Mouse (Mus musculus) G1E-ER4 (cell line): ENCODE results near the gene Fga. TPM values are rescaled to one million over a fixed set of nuclear protein-coding genes. Genes with fewer than 3 reads are reported as not detected.

ENCODE experiments used
- GATA1 ChIP-seq: IDR thresholded peaks from one replicate; pipeline ENCODE4 v1.8.0; 2012; ENCODE audit warnings: low read length, inconsistent platforms
- polyA plus RNA-seq: library from polyadenylated mRNA; stranded (reverse); fragments of >175 nt; gene quantifications from 2 replicates; pipeline ENCODE4 v1.2.3, GENCODE M21; 2012

Fga gene
- not detected in 2 replicates for polyA plus RNA-seq

DNA sequence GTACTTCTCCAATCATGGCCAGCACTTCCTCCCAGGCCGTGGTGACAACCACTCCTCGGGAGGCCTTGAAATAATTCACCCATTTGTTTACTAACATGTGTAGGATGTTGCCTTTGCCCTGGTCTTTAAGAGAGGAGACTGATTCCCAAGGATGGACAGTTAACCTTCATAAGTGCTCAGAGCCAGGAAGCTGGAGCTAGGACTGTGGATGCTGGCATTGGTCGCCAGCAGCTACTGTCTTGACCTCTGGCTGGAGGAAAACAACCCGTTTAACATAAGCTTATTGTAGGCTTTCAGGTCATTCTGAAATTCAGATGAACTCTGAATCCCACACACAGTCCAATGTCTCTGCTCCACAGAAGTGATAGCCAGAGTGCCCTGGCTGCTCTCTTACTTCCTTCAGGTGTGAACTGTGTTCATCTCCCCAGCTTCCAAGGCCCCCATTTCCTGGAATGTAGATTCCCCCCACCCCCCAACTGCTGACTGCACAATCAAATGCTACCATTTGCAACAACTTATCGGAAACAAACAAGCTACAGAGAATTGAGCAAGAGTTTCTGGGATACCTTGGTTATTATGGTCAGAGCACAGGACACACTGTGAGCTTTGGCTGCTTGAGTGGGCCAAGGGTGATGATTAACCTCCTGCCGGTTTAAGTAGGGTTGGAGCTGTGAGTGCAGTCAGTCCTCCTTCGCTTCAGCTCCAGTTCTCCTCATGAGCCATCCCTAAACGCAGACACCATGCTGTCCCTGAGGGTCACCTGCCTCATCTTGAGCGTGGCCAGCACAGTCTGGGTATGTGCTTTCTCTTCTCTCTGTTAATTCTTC, at the start of gene Fga:
Fga (plus strand) TSS at position 602 of the 827 bp plus-strand sequence.
- TF ChIP-seq GATA1, result no peak

DNA sequence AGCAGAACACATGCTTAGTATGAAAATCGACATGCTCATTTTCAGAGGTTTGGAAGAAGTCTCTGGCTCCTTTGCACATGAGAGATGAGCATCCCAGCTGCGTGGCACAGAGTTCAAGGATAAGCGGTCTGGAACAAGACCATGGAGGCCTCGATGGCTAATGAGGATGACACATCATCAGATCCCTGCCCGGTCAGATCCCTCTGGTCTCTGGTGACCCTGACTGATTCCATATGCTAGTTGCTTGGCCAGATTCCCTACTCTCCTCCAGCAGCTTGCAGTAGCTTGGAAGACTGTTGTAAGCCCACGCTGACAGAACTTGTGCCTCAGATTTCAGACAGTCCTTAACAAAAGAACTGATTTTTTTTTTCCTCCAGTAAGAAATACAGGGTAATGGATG, 45.1 kb upstream of the Fga start:
- TF ChIP-seq GATA1, result no peak

DNA sequence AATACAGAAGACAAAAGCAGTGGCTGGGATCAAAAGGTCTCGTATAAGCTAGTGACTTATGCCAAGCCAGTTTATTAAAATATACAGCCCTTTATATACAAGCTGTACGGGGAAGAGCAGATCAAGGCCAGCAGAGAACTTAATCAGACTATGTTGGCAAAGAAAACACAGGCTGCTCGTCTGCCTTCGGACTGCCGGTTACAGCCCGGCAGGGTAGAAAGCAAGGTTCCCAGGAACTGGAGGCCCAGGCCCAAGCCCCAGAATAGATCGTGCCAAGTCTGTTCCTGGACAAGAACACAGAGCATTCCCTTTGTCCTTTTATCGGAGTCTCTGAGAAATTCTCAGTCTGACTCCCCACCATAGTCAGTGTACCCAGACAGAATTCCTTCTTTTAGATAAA, 44.0 kb upstream of the Fga start:
- no peak for TF ChIP-seq GATA1

DNA sequence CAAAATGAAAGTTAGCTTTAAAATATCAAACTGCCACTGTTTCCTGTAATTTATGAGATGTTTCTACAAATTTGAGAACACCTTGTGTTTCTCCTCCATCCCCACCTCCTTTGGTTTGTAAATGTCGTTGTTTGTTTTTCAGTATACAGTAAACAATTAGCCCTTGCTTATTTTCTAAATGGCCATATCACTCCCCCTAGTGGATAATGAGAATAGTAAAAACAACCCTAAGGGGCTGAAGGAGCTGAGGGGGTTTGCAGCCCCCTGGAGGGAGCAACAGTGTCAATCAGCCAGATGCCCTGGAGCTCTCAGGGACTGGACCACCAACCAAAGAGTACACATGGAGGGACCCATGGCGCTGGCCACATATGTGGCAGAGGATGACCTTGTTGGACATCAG, 41.0 kb upstream of the Fga start:
- no peak for TF ChIP-seq GATA1

DNA sequence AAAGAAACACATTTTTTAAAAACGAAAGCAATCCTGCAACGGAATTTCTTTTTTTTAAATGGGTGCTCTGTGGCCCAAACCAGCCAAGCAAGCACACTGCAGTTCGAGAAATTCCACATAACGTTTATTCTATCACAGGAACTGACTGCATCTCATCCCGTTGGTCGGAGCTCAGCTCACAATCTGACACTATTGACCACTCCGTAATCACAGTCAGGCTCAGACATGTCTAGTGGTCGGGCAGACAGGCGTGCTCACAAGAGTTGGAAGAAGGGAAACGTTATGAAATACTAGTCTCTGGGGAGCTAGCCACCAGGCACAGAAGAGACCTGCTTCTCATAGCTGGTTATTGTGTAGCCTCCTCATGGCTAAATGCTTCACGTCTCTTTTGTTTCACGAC, 33.9 kb upstream of the Fga start:
- no peak for TF ChIP-seq GATA1

DNA sequence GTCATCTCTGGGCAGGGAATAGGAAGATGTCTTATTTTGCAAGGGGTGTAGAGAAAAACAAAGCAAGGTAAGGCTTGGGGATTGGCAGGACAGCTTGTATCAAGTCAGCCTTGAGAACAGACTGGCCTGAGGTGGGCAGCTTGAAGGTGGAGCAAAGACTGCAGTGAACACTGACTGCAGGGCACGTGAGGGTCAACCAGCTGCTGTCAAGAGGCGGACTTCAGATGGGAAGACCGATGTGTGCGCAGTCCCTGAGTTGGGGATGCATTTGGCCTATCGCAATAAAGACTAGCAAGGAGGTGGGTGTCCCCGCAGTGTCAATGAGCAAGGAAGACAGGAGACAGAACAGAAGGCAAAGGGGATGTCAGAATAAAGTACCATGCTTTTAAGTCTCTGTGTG, 32.9 kb upstream of the Fga start:
- no peak for TF ChIP-seq GATA1

DNA sequence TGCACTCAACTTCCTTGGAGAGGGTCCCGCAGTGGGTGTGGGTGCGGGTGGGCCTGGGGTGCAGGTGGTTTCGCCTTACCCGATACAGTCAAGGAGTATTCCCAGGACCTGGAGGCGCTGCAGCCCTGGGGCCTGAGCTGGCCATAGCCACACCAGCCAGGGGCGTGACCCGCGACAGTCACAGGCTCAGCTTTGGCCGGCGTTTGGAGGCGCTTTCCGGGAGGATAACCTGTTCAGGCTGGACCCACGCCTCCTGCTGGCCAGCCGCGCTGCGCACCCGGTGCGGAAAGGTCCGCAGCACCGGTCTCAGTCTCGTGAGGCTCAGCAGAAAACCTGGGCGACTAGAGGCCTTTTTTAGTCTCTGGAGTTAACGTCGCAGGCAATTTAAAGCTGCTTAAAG, 30.5 kb upstream of the Fga start:
- no peak for TF ChIP-seq GATA1

DNA sequence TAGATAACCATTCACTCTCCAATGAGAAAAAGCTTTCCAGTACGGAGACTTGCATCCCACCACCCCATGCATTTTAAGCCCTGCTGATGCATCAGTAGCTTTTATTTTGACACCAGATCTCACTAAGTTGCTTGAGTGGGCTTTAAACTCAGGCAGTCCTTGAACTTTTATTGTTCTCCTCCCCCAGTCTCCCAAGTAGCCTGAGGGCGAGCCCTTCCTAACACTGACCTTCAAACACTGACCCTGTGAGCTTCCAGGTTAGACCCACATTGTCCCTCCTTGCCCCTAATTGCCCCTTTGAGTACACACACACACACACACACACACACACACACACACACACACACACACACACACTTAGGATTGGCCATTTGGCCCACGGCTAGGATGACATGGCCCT, 29.2 kb upstream of the Fga start:
- TF ChIP-seq GATA1, result no peak

DNA sequence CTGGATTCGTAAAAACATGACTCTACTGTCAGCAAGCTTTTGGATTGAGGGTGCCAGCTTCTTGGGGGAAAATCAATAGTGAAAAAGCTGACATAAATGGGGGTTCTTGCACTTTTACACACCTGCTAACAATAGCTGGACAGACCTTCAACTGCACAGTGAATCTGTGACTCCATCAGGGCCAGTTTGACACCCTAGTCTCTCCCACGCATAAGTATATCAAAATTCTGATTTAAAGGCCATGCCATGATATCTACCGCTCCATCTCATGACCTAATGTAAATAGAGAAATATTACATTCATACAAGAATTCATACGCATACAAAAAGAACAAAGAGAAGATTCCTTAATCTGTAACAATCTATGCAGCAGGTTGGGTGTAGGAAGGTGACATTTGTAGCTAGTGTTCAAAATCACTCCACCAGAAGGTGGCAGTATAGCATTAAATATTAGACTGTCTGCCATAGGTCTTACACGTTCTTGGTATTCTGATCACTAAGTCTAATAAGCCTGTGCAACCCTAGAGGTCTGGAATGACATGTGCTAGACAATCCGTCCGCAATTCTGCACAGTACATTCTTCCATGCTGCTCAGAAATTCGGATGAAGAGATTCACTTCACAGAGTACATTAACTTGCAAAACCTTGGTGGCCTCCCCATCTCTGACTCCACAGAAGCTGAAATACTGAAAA, 27.0 kb upstream of the Fga start:
- no peak for TF ChIP-seq GATA1

DNA sequence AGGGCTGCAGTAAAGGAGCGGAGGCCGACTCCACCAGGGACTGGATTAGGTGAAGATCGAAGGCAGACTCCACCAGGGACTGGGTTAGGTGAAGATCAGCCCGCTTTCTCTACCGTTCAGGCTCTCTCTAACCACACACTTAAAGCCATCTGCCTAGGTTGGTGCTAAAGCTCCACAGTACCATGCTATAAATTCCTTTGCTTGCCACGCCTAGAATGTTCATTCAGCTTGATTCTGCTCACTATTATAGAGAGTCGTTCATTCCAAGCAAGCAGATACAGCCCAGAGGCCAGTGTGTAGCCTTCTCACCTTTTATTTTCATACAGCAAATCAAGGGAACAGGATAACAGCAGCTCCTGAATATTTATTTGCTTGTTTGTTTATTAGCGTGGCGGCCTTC, 25.9 kb upstream of the Fga start:
- no peak for TF ChIP-seq GATA1

DNA sequence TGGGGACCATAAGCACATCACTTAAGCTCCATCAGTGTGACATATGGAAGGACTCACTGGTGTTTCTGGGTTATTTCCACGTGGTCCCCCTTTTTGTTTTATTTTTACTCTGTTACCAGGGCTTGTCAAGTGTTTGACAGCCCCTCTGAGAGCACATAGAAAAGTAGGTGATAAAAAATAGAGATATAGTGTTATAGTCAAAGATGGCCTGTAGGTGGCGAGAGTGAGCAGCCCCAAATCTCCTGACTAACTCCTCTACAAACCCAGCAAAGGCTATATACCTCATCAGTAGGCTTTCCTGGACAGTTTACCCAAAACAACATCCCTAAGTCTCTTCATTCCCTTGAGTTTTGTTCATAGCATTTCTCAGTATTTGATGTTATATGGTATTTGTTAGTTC, 23.7 kb upstream of the Fga start:
- no peak for TF ChIP-seq GATA1

DNA sequence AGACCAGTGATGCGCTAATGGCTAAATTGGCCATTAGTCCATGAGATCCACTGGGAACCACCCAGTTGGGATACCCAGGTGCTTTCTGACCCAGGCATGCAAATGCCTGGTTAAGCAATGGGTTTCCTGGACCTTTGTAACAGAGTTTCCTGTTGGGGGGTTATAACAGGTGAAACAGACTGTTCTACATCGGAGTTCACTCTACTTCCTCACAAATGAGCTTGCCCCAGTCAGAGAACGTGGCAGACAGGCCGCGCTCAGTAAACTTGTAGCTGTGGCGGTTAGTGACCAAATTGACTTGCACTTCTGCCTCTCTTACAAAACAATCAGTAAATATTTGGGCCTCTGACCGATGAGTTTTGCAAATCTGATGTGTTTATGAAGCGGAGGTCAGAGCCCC, 22.8 kb upstream of the Fga start:
- TF ChIP-seq GATA1, result no peak

DNA sequence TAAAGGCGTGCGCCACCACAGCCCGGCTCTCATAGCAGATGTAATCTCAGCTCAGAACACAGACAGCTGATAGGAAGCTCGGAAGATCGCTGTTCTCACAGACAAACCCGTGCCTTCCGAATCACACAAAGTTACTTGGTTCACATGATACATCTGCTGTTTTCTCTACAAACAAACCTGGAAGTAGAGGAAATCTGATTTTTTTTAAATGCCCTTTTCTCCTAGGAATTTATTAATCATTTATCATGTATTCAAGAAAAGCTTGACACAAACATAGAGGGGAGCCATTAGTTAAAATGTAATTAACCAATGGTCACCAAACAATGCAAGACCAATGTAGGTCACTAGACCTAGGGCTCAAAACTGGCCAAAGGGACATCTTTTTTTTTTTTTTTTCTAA, 21.1 kb upstream of the Fga start:
- no peak for TF ChIP-seq GATA1

DNA sequence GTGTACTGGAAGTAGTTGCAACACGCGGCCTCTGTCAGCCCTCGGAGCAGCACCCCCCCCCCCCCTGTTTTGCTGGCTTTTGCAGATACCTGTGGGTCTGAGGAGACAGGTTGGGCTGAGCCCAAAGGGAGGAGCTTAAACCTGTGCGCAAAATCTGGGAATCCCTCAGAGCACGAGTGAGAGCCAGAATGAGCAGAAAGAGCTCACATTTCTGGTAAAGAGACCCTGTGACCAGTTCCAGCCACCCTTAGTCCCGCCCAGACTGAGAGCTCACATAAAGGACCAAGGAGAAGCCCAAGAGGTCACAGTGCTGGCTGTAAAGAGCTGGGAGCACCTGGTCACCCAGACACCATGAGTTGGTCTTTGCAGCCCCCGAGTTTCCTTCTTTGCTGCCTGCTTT, 18.3 kb upstream of the Fga start, which contains the start of gene Fgg:
Fgg (plus strand) TSS at position 168 of the 400 bp plus-strand sequence.
- TF ChIP-seq GATA1, result no peak

DNA sequence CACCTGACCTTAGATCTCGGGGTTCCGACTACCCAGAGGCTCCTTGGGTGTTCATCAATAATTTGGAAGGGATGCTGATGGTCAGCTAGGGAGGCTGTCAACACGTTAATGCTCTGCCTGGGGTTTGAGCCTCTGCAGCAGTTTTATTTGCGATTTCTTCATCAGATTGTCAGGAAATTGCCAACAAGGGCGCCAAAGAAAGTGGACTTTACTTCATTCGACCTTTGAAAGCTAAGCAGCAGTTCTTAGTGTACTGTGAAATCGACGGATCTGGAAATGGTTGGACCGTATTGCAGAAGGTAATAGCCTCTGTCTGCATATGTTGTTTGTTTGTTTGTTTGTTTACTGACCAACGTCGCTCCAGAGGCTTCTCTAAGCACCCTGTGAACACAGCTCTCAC, 15.6 kb upstream of the Fga start:
- TF ChIP-seq GATA1, result no peak

DNA sequence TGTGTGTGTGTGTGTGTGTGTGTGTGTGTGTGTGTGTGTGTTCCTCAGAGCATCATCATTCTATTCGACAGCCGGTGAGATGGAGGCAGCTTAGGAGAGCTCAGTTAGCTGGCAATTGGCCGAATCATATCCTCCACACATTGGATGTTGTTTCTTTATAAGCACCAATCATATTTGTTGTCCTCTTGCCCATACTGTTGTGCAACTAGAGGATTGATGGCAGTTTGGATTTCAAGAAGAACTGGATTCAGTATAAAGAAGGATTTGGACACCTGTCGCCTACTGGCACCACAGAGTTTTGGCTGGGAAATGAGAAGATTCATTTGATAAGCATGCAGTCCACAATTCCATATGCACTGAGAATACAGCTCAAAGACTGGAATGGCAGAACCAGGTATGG, 14.7 kb upstream of the Fga start:
- no peak for TF ChIP-seq GATA1

DNA sequence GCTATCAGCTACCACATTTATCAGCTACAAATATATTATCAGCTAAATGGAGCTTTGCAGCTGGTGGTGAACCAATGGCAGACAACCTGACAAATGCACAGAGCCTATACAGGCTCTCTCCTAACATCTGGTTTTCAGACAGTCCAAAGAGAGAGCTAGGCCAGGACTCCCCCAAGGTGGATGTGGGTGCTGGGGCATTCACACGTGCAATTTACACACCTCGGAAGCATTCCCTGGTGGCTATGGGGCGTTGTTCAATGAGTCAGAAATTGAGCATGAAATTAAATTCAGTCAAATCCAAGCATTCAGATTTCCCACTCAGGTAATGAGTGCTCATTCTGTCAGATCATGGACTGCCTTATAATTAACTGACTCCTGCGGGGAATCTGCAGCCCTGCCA, 14.3 kb upstream of the Fga start:
- TF ChIP-seq GATA1, result no peak
